Mouse (Mus musculus) ES-Bruce4 (cell line): ENCODE results near the gene Engase.

ENCODE experiments used
- CTCF ChIP-seq: IDR thresholded peaks from one replicate; pipeline ENCODE4 v1.8.1; 2011; ENCODE audit warnings: low read depth, low read length
- EP300 ChIP-seq: IDR thresholded peaks from 2 replicates; pipeline ENCODE4 v1.6.1; 2011; ENCODE audit warnings: low read depth, low read length; ENCODE audit not compliant: insufficient read depth
- POLR2A ChIP-seq: IDR thresholded peaks from one replicate; pipeline ENCODE4 v1.8.1; 2011; ENCODE audit warnings: low read length; ENCODE audit not compliant: insufficient read depth

DNA sequence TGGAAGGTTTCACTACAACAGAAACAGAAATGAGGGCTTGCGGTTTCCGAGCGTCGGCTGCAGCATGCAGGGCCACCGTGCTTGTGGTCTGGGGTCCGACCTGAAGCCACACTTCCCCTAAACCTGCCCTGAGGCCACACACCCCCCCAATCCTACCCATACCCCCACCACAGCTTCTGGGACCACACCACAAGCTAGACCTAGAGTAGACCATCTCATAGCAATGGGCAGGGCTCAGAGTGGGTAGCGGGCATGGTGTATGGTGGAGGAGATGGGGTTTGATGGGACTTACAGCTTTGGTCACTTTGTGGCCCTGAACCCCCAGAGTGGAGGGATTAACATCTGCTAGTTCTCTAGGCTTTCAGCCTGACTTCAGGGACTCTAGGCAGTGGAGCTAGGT lies 14.6 kb downstream of the Engase start:
- TF ChIP-seq CTCF = no peak
- no peak for TF ChIP-seq POLR2A
- TF ChIP-seq EP300 = no peak
